Mouse (Mus musculus) urinary bladder, postnatal 14 days (tissue): ENCODE results near the gene Vmn1r168.
"Not testable (repeated sequence)": the region's sequence is repeated elsewhere in the genome, so short reads cannot be mapped to it uniquely, and the experiment has no call there.

Source experiments
- DNase-seq: peaks from one replicate; pipeline ENCODE4 v3.0.0; 2021; ENCODE audit warnings: low spot score

Gene Vmn1r168

GRCm38 (mm10) chr7:23539432-23539831, at the start of gene Vmn1r168:
Vmn1r168 (plus strand) TSS chr7:23539732.
- not testable (repeated sequence) for DNase-seq

- DNase-seq = not testable (repeated sequence)
Measured at GRCm38 (mm10) chr7:23507106-23507505, 32.4 kb upstream of the Vmn1r168 start, which contains the start of gene Vmn1r167. Vmn1r167 (minus strand) TSS chr7:23507206.

GRCm38 (mm10) chr7:23575226-23575625, 35.7 kb downstream of the Vmn1r168 start, which contains the start of gene Vmn1r169:
Vmn1r169 (plus strand) TSS chr7:23575526.
- not testable (repeated sequence) for DNase-seq
